Mouse (Mus musculus) cerebellum, adult 18-20 months (tissue): ENCODE data around the gene Lect2.

ENCODE experiments used
- DNase-seq, 2 experiments: peaks; one replicate each; pipeline ENCODE4 v3.0.0; 2021

Gene Lect2

GRCm38 (mm10) chr13:56555957-56556356, 7.7 kb upstream of the Lect2 start:
- DNase-seq, result peak; percentile 34 to 43

DNA sequence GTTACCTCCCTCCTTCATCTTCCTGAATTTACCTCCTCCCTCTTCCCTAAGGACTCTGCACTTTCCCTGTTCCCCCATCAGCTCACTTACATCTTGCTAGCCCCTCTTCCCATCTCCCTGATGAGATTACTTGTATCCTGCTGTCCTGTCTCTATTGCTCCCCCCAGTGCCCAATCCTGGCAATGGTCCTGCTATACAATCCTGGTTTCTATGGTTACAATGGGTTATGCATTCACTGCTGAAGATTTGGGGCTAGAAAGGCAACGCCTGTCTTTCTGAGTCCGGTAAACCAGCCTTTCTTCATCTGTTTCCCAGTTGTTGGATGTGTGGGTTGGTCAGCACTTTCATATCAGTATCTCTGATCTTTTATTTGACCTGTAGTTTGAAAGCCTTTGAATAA, 6.1 kb upstream of the Lect2 start:
- DNase-seq, result peak in 1 of 2 experiments; percentile 18

- DNase-seq, result no peak
Measured at GRCm38 (mm10) chr13:56553923-56554322, 5.6 kb upstream of the Lect2 start.

GRCm38 (mm10) chr13:56551661-56552060, 3.4 kb upstream of the Lect2 start:
- DNase-seq, result no peak

DNA sequence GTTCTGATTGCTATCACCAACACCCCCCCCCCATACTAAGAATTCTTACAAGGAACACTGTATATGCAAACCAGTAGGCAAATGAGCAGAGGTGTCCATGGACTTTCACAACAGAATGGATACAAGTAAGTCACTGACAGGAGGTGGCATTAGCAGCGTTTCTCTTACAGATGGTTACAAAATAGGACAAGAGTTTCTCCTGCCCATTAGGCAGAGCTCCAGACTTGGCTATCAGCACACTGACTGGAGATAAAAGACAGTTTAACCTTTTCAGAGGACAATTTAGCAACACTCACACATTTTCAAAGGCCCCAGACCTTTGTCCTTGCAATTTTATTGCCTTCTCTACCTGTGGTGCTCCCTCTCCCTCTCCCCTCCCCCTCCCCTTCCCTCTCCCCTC, 2.3 kb upstream of the Lect2 start:
- DNase-seq, result peak; percentile 10

DNA sequence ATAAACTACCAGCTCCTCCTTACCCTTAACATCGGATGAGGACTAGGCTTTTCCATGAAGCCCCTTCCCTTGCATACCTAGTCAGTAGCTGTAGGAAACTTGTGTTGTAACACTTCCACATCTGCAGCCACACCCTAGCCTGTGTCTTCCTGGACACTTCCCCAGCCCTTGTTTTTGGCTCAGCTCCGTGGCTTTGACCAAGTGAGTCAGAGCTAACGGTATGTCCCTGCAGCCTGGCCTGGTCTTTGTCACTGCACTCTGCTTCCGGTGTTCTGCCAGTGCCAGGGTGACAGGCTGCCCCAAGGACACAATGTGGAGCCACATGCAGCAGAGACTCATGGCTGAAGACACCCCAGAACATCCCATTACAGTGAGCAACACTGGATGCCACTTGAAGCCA, 1.1 kb upstream of the Lect2 start:
- DNase-seq, result no peak

DNA sequence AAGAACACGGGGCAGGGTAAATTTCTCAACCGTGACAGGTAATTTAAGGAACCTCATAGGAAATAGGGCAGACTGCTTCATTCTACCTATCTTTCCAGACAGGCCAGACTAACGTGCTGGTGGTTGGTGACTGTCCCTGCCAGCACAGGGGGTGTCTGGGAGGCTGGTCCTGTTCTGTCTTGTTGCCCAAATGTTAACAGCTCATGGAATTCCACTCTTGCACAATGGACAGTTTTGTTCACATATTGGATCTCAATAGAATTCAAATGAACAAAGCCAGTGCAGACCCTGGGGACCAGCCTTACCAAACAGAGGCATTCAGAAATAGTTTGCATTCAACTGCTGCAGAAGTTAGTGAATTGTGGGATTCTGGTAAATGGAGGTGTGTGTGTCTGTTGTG, 3.3 kb downstream of the Lect2 start:
- DNase-seq, result no peak

DNA sequence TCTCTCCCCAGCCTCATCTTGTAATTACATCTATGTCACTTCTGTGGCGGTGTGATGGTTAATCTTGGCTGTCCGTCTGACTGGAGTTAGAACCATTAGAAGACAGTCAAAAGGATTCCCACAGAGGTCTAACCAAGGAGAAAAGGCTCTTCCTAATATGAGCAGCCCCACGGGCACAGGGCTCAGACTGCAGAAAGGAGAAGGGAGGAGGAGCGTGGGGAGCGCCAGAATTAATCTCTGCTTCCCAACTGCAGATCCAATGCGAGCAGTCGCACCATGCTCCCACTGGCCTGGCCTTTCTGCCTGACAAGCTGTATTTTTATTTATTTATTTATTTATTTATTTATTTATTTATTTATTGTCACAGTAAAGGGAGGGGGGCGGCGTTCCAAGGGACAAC, 4.5 kb downstream of the Lect2 start:
- DNase-seq, result no peak

DNA sequence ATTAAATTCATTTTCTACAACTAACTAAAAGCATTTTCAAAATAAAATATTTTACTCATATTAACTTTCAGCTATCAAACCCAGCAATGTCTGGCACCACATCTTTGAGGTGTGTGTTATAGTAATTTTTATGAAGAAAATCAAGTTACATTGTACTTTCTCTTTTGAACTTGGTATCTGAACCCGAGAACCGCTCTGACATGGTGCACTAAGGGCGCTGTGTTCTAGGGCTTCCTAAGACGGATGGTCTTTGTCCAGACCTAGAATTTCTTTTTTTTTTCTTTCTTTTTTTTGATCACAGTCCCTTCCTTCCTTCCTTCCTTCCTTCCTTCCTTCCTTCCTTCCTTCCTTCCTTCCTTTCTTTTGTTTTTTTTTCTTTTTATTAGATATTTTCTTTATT, 8.5 kb downstream of the Lect2 start:
- peak; percentile 26 to 49 for DNase-seq

DNA sequence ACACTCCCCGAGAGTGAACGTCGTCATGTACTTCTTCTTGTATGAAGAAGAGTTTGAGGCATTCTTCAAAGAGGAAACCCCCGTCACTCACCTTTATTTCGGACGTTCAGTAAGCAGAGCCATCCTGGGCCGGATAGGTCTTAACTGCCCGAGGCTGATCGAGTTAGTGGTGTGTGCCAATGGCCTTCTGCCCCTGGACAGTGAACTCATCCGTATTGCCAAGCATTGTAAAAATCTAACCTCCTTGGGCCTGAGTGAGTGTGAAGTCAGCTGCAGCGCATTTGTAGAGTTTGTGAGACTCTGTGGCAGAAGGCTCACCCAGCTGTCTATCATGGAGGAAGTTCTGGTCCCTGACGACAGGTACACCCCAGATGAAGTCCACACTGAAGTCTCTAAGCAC, 11.3 kb downstream of the Lect2 start:
- no peak for DNase-seq

- DNase-seq, result no peak
Measured at GRCm38 (mm10) chr13:56535570-56535969, 12.7 kb downstream of the Lect2 start.

DNA sequence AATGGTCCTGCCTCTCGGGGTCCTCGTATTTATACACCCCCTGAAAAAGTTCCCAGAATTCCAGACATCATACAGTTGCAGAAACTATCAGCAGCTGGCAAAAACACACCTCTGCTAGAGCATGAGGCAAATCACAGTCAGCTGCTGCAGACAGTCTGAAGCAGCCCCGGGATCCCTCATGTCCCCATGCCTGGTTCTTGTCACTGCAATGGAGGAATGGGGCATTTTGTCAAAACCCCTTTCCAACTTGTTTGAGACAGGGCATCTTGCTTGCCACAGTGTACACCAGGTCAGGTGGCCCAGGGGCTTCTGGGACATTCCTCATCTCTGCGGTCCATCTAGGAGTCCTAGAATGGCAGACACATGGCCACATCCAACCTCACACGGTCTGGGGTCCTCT, 13.4 kb downstream of the Lect2 start:
- DNase-seq, result no peak

DNA sequence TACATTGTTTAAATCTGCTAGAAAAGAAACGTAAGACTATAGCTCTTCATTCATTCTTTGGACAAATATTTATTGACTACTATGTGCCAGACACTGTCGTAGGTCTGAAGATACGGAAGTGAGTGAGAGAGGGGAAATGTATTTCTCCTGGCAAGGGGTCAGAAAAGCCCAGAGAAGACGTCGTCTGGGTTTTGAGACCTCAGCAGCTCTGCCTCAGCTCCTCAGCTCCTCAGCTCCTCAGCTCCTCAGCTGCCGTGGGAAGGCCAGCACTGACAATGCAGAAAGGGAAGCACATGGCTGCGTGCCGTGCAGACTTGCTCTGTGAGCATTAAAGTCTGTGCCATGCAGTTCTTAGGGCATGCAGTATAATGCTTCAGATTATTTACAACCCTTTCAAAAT, 18.6 kb downstream of the Lect2 start:
- no peak for DNase-seq

- no peak for DNase-seq
Measured at GRCm38 (mm10) chr13:56529031-56529430, 19.3 kb downstream of the Lect2 start.

GRCm38 (mm10) chr13:56528281-56528680, 20.0 kb downstream of the Lect2 start:
- DNase-seq, result no peak

DNA sequence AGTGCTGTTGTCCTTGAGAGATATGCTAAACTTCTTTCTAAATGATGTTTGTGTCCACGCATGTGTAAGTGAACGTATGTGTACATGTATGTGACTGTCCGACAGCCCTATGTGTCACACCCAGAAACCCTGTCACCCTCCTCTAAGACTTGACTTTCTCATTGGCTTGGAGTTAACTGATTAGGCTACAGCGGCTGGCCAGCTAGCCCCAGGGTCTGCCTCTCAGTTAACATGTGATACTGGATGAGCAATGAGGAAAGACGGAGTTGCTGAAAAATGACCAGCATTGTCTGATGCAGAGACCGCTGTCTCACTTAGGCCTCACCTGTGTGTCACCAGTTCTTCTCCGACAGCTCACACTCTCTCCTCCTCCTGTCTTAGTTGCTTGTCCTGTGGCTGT, 20.5 kb downstream of the Lect2 start:
- DNase-seq, result no peak

GRCm38 (mm10) chr13:56526871-56527270, 21.4 kb downstream of the Lect2 start:
- no peak for DNase-seq

GRCm38 (mm10) chr13:56522821-56523167, 25.5 kb downstream of the Lect2 start:
- no peak for DNase-seq

GRCm38 (mm10) chr13:56522081-56522820, 26.1 kb downstream of the Lect2 start, which contains the start of gene Fbxl21:
Gene Fbxl21, plus strand, starts transcription at chr13:56522472.
- peak; percentile 92 to 96 for DNase-seq

GRCm38 (mm10) chr13:56516816-56517215, 31.5 kb downstream of the Lect2 start:
- DNase-seq, result no peak

GRCm38 (mm10) chr13:56516311-56516710, 32.0 kb downstream of the Lect2 start:
- DNase-seq, result no peak

- no peak for DNase-seq
Measured at GRCm38 (mm10) chr13:56513595-56513994, 34.7 kb downstream of the Lect2 start.

DNA sequence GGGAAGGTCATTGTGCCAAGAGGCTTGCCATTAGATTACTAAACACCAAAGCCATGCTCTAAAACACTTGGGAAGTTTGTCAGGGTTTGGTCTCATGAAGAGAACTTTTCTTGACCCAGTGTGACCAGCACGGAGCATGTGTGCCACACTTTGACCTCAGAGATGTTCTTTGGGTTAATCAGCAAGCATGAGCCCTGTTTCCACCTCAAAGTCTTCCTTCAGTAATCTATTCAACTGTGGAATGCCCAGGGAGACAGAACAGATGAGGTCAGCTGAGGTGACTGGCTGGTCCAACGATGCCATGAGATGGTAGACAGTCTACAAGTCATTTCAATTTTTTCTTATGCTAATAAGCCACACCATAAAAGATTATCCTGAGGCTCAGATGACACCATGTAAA, 38.5 kb downstream of the Lect2 start:
- DNase-seq, result no peak

DNA sequence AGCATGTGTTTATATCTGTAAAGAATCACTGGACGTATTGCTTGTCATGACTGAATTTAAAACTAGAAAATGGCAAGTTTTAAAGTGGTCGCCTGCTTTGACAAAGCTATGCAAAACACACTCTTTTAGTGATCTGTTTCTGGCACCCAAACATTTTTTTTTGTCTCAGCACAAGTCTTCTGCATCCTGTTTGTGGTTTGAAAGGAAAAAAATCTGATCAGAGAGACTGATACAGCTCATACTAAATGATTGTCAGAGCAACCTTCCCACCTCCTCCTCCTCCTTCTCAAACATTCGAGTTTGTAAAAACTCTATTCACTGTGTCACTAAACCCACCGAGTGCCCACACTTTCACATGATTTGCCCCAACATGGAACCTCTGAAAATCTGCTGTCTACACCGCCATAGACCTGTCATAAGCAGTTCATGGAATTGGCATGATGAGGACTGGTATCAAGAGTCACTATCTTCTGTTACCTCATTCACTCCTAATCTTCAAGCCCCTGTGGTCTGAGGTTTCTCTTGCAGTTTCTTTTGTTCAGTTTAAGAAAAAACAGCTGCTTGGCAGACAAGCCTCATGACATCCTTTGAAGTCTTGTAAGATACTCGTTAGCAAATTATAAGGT, 41.3 kb downstream of the Lect2 start:
- DNase-seq, result no peak

DNA sequence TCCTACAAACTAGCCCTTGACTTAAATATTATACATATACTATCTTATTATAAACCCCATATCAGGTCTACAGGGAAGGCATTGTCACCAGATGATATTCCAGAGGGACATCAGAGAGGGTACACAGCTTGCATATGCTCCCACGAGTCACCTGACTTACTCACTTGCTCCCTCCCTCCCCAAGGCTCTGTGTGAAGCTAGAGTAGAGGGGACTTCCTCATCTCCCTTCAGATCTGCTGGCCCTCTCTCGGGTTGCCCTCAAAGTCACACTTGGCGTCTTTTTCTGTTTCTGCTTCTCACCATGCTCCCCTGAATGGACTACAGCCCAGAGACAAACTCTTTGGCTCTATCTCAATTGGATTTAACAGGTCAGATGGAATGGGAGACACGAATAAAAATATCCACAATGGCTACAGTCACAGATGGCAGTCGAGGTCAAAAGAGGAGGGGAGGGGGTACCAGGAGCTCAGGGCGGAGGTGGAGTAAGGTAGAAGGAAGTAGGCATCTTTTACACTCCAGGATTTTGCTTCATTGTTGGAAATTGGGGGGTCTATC, 46.4 kb downstream of the Lect2 start:
- DNase-seq, result peak; percentile 11 to 19
